Mouse (Mus musculus): Measurements from ENCODE around the gene Rbfox2. TPM values are rescaled to one million over a fixed set of nuclear protein-coding genes. Genes with fewer than 3 reads are reported as not detected.
"Not testable (repeated sequence)": the region's sequence is repeated elsewhere in the genome, so short reads cannot be mapped to it uniquely, and the experiment has no call there.

Gene Rbfox2
- total RNA-seq, 2 experiments from 2014 or later = 0.32 to 0.87 TPM

DNA sequence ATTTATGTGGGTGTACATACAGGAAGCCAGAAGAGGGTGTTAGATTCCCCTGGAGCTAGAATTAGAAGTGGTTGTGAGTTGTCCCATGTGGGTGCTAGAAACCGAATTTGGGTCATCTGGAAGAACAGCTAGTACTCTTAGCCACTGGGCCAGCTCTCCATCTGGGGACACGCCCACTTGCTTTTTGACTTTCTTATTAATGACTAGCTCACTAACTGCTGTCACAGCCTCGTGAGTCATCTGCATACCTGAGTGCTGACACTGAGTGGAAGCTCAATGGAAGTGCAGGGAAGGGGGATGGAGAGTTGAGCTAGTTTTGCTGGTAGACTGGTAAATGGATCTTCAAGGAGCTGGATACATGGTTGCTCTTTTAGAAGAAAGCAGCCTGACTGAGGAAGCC lies 230.3 kb downstream of the Rbfox2 start:
- no peak for ATAC-seq (replicated peaks; ENCODE audit: poor library complexity)

DNA sequence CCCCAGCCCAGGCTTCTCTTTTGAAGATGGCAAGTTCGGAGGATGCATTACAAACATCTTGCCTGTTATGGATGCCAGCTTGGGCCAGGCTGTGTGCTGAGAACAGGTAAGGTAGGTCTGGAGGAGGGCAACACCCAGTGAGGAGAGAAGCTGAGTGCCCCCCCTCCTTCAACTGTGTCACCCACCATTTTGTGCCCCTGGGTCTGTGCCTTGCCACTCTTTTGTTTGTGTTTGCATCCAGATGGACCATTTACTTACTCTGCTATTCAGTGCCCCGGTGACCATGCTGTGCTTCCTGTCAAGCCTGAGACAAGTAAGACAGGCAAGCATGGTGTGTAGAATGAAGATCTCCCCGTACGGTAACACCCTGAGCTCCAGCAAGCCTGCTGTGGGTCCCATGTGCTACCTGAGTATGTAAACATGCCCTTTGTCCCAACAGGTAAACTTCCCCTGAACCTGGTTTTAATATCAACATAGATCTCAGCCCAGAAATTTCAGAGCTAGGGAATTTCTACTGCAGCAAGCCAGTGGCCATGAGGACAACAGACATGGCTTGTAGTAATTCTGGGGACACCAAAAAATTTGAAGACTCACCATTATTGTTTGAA lies 234.1 kb downstream of the Rbfox2 start:
- no peak for ATAC-seq (replicated peaks; ENCODE audit: poor library complexity)

DNA sequence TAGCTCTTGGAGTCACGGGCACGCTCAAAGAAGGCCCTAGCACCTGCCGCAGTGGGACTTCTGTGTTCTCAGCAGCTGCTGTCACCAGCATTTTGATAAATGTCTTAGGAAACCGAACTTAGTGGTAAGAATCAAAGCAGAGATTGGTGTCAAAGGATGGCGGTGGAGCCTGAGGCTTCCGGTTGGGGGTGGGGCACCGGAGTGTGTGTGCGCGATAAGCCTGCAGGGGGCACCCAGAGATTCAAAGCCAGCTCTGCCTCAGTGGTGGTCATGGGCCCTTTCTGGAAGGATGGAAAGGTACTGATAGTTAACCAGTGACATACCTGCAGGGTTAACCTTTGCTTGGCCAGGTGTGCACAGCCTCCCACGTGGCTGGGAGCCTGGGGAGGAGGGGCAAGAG lies 235.3 kb downstream of the Rbfox2 start:
- peak; percentile 63 for ATAC-seq (replicated peaks; ENCODE audit: poor library complexity)

DNA sequence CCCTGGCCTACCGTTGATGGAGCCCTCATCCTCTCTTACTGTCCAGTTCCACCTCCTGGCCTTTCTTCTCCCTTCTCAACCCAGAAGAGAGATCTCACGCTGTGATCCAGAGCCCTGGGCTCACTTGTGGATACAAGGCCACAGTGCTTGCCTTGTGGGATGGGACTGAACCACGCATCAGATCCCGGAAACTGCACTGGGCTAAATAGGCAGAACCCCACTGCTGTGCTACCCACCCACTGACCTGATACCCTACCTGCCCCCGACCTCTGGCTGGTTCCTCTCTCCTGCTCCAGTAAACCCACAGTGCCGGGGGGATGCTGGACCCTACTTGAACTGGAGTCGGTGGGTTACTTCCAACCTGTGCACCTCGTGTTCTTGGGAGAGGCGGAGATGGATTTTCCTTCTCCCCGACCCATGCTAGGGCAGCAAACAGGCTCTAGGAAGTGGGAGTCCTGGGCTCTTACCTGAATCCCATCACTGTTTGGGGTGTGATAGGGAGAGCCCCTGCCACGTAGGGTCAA lies 236.0 kb downstream of the Rbfox2 start:
- ATAC-seq (replicated peaks; ENCODE audit: poor library complexity) = no peak

DNA sequence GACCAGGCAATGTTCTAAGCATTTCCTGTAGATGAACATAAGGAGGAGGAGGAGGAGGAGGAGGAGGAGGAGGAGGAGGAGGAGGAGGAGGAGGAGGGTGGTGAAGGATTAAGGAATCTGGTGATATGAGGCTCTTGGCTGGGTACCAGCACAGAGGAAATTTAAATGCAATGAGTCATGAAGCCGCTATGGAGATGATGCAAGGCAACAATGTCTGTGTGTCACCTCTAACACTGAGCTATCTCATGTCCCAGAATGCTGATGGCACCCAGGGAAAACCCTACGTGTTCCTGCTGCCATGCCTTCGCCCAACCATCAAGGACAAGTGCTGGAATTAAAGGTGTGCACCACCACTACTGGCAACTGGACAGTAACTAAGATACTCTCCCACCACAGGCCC lies 237.8 kb downstream of the Rbfox2 start:
- no peak for ATAC-seq (replicated peaks; ENCODE audit: poor library complexity)

DNA sequence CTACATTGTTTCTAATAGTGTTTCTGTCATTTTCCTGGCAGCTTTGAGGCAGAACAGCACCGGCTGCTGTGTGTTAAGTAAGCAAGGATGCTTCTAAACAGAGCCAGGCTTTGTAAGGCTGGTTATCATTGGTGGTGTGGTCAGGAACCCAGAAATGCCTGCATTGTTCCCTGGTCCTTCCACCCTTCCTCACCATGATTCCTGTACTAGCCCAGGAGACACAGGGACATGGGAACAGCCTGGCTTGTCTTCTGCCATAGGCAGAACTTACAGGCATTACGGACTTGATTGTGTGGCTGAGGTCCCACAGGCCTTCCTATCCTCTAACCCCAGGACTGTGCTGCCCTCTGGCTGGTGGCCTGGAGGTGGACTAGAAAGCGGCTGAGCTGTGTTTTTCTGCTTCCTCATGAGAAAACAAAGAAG lies 238.4 kb downstream of the Rbfox2 start:
- no peak for ATAC-seq (replicated peaks; ENCODE audit: poor library complexity)

DNA sequence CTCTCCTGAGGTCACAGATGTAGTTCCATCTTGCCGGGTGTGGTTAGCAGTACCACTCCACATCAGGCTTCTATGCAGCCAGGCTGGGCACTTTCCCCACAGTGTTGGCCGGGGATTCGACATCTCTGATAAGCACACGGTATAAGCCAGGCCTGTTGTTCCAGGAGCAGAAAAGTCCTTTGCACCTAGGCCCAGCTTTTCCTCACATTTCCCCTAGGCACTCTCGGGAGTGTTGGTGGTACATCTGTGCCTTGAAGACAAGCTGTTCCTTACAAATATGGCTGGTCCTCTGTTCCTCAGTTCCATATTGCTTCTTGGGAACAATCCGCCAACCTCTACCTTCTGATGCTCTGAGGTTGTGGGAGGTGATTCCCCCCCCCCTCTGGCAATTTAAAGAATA lies 240.6 kb downstream of the Rbfox2 start:
- no peak for ATAC-seq (replicated peaks; ENCODE audit: poor library complexity)

DNA sequence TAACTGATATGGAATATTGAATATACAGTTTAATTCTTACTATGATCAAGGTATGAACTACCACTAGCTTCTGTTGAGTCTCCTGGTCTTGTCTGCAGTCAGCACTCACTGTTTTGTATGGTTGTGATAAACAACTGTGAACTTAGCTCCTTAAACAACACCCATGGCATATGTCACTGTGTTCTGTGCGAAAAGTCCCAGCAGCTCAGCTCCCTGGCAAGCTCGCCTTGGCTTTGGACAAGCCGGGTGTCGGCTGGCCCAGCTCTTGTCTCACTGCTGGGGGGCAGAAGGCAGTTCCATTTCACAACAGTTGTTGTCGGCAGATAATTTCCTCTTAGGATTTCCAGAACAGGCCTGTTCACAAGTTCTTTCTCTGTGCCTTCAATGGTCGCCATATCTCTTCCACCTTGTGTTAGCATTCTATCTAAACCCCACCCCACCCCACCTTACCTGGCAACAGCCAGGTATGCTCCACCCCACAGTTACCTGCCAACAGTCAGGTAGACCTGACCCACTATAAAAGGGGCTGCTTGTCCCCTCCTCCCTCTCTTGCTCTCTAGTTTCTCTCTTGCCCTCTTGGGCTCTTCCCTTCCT lies 241.4 kb downstream of the Rbfox2 start:
- no peak for ATAC-seq (replicated peaks; ENCODE audit: poor library complexity)

DNA sequence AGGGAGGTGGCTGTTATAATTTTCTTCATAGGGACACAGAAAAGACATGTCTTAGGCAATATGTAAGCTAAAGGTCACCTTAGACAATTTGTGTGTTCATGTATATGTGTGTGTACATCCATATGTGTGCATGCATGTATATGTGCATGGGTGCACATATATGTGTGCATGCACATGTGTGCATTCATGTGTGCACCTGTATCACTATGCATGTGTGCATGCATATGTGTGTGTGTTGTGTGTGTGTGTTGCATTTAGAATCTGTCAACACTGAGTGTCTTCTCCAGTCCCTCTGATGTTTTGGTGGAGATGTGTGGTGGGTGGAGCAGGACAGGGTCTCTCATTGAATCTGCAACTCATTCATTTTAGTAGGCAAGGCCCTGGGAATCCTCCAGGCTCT lies 244.1 kb downstream of the Rbfox2 start:
- ATAC-seq (replicated peaks; ENCODE audit: poor library complexity) = no peak

DNA sequence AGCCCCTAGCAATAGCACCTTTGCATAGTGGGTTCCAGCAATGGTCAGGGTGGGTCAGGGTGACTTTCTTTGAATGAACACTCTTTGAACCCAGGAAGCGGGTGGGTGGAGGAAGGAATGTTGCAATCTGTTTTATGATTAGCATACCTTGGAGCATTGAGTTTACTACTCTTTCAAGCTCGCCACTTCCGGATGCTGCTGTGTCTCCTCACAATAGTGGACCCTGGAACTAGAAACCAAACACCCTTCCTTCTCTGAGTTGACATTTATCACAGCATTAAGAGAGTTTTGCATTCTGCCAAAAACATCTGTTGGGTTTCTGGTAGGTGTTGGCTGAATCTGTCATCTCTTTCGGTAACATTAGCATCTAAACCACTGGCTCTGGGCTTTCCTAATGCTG lies 247.4 kb downstream of the Rbfox2 start:
- ATAC-seq (replicated peaks; ENCODE audit: poor library complexity) = not testable (repeated sequence)

DNA sequence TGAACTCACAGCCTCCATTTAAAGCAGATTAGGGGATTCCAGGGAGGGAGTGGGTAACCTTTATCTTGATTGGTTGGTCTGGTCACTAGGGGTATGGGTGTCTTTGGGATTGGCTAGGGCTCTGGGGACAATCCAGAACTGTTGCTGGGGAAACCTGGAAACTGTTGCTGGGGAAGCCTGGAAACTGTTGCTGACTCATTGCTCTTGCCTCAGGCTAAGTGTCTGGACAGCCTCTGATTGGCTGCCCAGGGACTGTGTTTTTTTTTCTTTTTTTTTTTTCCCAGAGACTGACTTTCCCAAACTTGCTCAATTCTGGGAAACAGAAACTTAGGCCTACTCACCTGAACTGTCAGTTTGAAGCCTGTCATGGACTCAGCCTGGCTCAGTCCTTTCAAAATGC lies 248.2 kb downstream of the Rbfox2 start:
- ATAC-seq (replicated peaks; ENCODE audit: poor library complexity) = no peak

DNA sequence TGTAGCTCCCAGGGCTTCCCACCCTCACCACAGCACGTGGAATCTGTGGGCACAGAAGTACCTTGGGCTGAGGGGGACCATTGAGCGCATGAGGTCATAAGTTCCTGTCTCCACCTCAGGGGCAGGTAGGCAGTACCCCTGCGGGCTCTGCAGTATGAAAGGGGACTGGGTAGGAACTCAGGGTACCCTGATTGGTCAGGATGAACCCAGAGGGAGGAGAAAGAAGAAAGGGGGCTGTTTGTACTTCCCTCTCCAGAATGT lies 250.1 kb downstream of the Rbfox2 start:
- no peak for ATAC-seq (replicated peaks; ENCODE audit: poor library complexity)

DNA sequence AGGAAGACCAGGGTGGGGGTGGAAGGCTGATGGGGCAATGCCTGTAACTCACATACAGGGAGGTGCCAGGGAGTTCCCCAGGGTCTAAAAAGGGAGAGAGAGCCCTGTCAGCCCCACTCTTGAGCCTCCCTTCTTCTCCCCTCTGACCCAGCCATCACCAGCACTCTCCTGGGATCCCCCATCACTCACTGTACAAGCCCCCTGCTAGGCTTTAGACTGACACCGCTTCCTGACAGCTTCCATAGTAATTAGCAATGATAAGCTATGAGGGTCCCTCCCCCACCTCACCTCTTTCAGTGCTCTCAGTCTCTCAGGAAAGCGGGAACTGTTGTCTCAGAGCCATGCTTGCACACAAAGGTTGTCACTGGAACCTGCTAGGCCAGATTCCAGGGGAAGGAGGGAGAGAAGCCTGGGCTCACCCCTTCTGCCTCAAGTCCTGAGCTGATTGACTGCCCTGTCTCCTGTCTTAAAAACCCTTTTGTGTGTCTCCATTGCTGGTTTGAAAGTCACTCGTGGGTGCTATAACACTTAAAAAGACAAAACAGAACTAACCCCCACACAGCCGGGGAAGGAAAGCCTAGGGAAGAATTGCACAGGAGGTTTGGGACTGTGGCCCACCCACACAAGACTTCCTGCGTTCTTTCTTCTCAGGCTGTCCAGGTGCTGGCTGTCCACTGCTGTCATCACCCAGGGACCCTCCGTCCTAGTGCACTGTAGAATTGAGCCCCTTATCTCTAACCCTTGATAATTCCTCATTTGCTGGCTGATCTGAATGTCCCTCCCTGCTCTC lies 250.6 kb downstream of the Rbfox2 start:
- ATAC-seq (replicated peaks; ENCODE audit: poor library complexity) = no peak

DNA sequence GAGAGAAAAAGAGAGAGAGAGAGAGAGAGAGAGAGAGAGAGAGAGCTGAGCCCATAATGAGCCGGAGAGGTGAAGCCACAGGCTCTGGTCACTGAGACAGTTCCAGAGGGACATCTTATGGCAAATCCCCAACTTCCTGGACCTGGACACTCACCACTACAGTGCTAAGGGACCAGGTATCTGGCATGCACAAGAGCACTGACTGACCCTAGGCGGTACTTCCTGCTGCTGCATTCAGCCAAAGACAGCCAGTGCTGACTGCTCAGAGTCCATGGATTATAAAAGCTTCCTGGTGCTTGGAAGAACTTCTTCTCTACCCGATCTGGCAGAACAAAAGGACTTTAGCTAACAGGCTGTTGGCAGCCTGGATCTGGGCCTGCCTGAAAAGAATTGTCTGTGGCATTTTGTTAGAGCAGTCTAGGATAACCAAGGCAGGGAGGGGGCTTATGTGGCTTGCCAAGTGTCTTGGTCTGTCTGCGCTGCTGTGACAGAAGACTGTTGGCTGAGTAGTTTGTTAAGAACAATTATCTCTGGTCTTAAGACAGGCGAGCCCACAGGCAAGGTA lies 252.1 kb downstream of the Rbfox2 start:
- ATAC-seq (replicated peaks; ENCODE audit: poor library complexity) = no peak

DNA sequence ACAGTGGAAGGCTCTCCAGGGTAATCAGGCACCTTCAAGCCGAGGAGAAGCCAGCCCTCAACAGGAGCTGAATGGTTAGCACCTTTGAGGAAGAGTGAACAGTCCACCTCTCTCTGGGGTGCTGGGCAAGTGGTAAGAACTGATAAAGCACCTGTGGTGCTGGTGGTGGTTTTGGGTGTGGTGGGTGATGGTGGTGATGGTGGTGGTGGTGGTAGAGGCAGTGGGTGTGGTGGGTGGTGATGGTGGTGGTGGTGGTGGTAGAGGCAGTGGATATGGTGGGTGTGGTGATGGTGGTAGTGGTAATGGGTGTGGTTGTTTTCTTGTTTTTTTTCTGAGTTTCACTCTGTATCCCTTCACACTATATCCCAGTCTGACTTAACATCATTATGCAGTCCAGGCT lies 253.8 kb downstream of the Rbfox2 start:
- ATAC-seq (replicated peaks; ENCODE audit: poor library complexity) = no peak

DNA sequence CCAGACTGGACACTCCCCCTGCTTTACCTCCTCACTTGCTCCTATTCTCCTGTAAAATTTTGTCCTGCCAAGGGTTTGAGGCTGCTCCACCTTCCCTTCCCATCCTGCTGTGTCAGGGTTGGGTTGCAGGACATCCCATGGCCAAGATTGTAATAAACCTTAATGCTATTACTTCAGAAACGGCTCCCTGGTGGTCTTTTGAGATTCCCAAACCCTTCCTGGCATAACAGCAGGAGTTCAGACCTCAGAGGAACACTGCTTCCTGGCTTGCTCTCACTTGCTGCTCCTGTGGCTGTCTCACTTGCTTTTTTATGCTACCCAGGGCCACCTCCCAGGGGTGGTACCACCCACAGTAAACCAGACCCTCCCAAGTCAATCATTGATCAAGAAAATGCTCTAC lies 254.6 kb downstream of the Rbfox2 start:
- ATAC-seq (replicated peaks; ENCODE audit: poor library complexity) = no peak

DNA sequence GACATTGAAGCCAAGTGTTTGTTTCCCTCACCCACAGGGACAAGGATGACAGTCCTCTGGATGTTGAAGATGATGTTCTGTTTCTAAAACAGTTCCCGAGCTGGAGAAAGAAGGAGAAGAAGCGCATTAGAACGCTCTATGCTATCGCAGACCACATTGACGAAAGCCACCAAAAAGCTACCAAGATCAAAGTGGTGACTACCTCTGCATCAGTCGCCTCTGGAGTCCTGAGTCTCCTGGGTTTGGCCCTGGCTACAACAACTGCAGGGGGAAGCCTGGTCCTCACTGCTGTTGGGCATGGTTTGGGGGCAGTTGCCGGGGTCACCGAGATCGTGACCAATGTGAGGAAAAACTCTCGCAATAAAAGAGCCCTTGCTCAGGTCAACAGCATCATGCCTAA lies 256.2 kb downstream of the Rbfox2 start, which contains the start of gene Mb:
Gene Mb, minus strand, starts transcription at position 101 of the 400 bp plus-strand sequence.
- ATAC-seq (replicated peaks; ENCODE audit: poor library complexity) = no peak

DNA sequence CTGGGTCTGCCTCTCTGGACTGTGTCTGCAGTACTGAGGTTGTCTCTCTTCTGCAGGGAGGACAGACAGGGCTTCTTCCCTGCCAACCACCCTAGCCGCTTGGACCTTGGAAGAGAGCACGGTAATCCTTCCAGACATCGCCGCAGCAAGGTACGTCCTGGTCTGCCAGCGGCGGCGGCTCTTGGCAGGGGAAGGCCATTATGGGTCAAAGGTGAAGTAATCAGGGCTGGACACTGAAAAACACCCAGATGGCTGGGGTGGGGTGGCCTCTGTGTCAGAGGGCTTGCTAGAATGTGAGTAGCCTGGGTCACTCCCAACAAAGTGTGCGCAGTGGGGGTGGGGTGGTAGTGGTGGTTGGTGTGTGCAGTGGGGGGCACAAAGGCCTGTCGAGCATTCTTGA lies 261.2 kb downstream of the Rbfox2 start:
- ATAC-seq (replicated peaks; ENCODE audit: poor library complexity) = no peak

DNA sequence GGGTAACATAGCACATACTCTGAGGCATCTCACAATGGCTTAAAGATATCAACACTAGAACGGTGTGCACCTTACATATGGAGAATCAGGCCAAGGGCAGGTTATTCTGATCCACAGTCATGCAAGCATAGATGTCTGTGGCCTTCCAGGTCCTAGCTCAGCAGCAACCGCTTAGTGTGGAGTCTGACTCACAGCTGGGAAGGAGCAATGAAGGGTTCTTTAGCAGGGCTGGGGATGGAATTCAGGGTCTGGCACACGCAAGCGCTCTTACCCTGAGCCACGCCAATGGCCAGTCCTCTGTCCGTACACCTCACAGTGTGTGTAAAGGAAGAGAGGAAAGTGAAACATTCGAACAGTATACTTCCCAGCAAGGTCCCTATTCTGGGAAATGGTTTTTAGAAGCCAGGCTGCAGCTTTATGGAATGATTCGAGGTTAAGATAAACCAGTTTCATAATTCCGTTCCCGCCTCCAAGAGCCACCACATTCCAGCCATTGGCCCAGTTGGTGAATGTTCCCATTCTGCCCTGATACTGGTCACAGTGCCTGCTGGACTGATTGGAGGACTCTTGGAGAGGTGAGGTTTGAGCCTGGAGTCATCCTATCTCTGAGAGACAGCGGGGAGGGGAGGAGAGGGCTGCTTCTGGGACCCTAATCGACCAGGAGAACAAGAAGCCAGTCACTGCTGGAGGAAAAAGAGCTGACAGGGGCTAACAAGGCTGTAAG lies 262.0 kb downstream of the Rbfox2 start, which contains the start of gene Apol6:
Gene Apol6, plus strand, starts transcription at position 133 of the 724 bp plus-strand sequence.
- ATAC-seq (replicated peaks; ENCODE audit: poor library complexity) = no peak

DNA sequence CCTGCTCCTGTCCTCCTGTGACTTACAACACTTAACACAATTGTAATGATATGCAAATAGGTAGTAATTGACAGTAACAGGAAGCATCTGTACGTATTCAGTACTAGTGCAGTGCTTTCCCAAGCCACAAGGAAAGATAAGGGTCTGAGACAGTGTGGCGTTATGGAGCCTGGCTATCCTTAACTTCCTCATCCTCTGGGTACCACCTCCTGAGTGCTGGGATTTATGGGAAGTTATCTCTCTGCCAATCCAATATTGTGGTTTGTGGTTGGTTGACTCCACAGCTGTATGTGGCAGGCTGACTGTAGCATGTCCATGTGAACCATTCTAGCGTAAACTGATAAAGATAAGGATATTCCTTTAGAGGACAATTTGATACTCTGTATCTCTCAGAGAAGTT lies 266.0 kb downstream of the Rbfox2 start:
- 0 out of 2 replicates have a peak, but pooled peaks have one; percentile 26 for ATAC-seq (replicated peaks; ENCODE audit: poor library complexity)

DNA sequence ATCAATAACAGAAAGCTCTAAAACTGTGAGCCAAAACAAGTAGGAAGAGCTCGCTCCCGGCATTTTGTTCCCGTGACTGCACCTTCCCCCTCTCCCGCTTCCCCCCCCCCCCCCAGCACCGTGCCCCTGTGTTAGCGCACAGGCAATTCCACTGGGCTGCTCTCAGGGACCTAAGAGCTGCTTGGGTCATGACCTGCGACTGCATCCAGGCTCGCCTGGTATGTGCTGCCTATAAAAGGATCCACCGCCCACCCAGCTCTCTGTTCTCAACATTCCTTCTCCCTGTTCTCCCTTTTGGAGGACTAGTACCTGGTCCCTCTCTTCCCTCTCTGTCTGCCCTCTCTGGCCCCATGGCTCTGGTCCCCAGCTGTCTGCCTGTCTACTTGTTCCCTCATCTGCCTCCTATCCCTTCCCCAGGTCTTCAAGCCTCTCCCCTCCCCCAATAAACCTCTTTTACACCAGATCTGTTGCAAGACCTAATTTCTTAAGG lies 267.5 kb downstream of the Rbfox2 start:
- ATAC-seq (replicated peaks; ENCODE audit: poor library complexity) = no peak

All from megakaryocyte progenitor cell, adult 5-6 weeks (primary cell).